Mouse (Mus musculus): ENCODE data around the gene Efcab6.

- no peak for TF ChIP-seq POLR2A (IDR thresholded peaks at IDR 0.05; ENCODE audit: borderline replicate concordance, extremely low read depth, low read depth, low read length)
- no peak for TF ChIP-seq CTCF (IDR thresholded peaks at IDR 0.05; ENCODE audit: insufficient read depth, low read length)
Measured at GRCm38 (mm10) chr15:83884291-83884690, 180.9 kb downstream of the Efcab6 start.
